Mouse (Mus musculus) embryonic fibroblast, embryonic 13.5 days (primary cell): ENCODE data around the gene Surf6. TPM values are rescaled to one million over a fixed set of nuclear protein-coding genes. Genes with fewer than 3 reads are reported as not detected.

Experiments used
- H3K27ac ChIP-seq: 2 replicates; pipeline ENCODE4 v1.5.1; 2012; ENCODE audit warnings: low read length, control low read depth, inconsistent platforms; ENCODE audit not compliant: insufficient read depth
- H3K4me1 ChIP-seq: 2 replicates; pipeline ENCODE4 v1.6.1; 2011; ENCODE audit warnings: low read length; ENCODE audit not compliant: control insufficient read depth, insufficient read depth
- H3K4me3 ChIP-seq: 2 replicates; pipeline ENCODE4 v1.5.1; 2011; ENCODE audit warnings: mild to moderate bottlenecking, control low read depth, low read length; ENCODE audit not compliant: insufficient read depth
- CTCF ChIP-seq: IDR thresholded peaks from 2 replicates; pipeline ENCODE4 v1.5.1; 2011; ENCODE audit warnings: mild to moderate bottlenecking, control low read depth, low read length, moderate library complexity, borderline replicate concordance; ENCODE audit not compliant: insufficient read depth
- POLR2A ChIP-seq: IDR thresholded peaks from 2 replicates; pipeline ENCODE4 v1.6.1; 2011; ENCODE audit warnings: low read depth, mild to moderate bottlenecking, control low read depth, low read length, moderate library complexity
- polyA plus RNA-seq: library from polyadenylated mRNA; stranded (reverse); fragments of >200 nt; gene quantifications from 2 replicates; pipeline ENCODE4 v1.2.4, GENCODE M21; 2011; ENCODE audit warnings: low read depth; ENCODE audit not compliant: missing spikeins, insufficient read length

Gene Surf6
- polyA plus RNA-seq, 1 experiment, result 23.3 TPM

DNA sequence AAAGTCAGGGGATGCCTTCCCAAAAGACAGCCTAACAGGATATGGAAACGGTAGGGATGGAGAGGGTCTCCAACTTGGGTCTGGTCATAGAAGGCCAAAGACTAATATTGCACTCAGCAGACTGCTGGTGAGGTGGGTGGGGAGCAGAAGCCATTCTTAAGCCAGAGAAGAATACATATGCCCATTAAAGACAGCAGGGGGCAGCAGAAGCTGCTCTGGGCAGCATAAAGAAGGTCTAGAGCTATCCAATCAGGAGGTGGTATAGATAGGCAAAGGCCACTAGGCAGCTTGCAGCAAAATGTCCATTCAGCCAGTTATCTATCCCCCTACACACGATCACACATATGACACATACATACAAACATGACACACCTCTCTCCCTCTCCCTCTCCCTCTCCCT lies 55.0 kb downstream of the Surf6 start:
- TF ChIP-seq POLR2A, result no peak
- TF ChIP-seq CTCF, result no peak
- Histone ChIP-seq H3K4me3 (no peak overlapping the region), H3K27ac (no peak overlapping the region), H3K4me1 (no peaks in the 10 kb centered on the region)

Other genes with a start within 250 kb of the Surf6 start
- not detected in 2 replicates for gene Lcn4, start 231.6 kb downstream of the Surf6 start, polyA plus RNA-seq
- not detected in 2 replicates for gene Abo, start 37.9 kb downstream of the Surf6 start, polyA plus RNA-seq
- 25.6 and 26.8 TPM in 2 replicates for gene Med22, start 7.8 kb upstream of the Surf6 start, polyA plus RNA-seq
- gene Rpl7a, start 7.9 kb upstream of the Surf6 start, polyA plus RNA-seq, result 448 and 480 TPM in 2 replicates
- gene Surf2, start 13.5 kb upstream of the Surf6 start, polyA plus RNA-seq, result 29.3 and 33.6 TPM in 2 replicates
- gene Surf1, start 13.7 kb upstream of the Surf6 start, polyA plus RNA-seq, result 38.8 and 47.8 TPM in 2 replicates
- gene Surf4, start 31.0 kb upstream of the Surf6 start, polyA plus RNA-seq, result 325 and 358 TPM in 2 replicates
- not detected in 2 replicates for gene Stkld1, start 31.2 kb upstream of the Surf6 start, polyA plus RNA-seq
- gene Rexo4, start 61.5 kb upstream of the Surf6 start, polyA plus RNA-seq, result 44.3 and 48.8 TPM in 2 replicates
- not detected in 2 replicates for gene Adamts13, start 70.5 kb upstream of the Surf6 start, polyA plus RNA-seq
- 34.8 and 35.5 TPM in 2 replicates for gene Cacfd1, start 107.0 kb upstream of the Surf6 start, polyA plus RNA-seq
- gene Slc2a6, start 125.1 kb upstream of the Surf6 start, polyA plus RNA-seq, result 2.4 and 6.0 TPM in 2 replicates
- gene Mymk, start 169.3 kb upstream of the Surf6 start, polyA plus RNA-seq, result not detected in 2 replicates
- gene Adamtsl2, start 176.5 kb upstream of the Surf6 start, polyA plus RNA-seq, result 0.17 and 0.95 TPM in 2 replicates
- gene Fam163b, start 239.6 kb upstream of the Surf6 start, polyA plus RNA-seq, result not detected in 2 replicates